Mouse (Mus musculus) lung, embryonic 15.5 days (tissue): Measurements from ENCODE around the gene Pgbd5. TPM values are rescaled to one million over a fixed set of nuclear protein-coding genes. Genes with fewer than 3 reads are reported as not detected.

Source experiments
- ATAC-seq: fragments of 200-750 bp; cut with Nextera tagmentation; 2 replicates; pipeline ENCODE4 v1.8.0; 2017; ENCODE audit warnings: moderate number of reproducible peaks, borderline replicate concordance; ENCODE audit not compliant: low FRiP score, low TSS enrichment; ENCODE audit errors: extremely low read depth
- H3K27ac ChIP-seq: fragments of 300-500 bp; sonication (generic); 2 replicates; pipeline ENCODE4 v1.5.1; 2015; ENCODE audit warnings: moderate library complexity, mild to moderate bottlenecking, inconsistent platforms
- H3K27me3 ChIP-seq: fragments of 300-500 bp; sonication (generic); 2 replicates; pipeline ENCODE4 v1.6.1; 2015; ENCODE audit warnings: inconsistent platforms
- H3K36me3 ChIP-seq: fragments of 300-500 bp; sonication (generic); 2 replicates; pipeline ENCODE4 v1.6.1; 2015; ENCODE audit warnings: inconsistent platforms
- H3K4me1 ChIP-seq: fragments of 300-500 bp; sonication (generic); 2 replicates; pipeline ENCODE4 v1.6.1; 2015; ENCODE audit warnings: inconsistent platforms
- H3K4me2 ChIP-seq: fragments of 300-500 bp; sonication (generic); 2 replicates; pipeline ENCODE4 v1.6.1; 2015; ENCODE audit warnings: inconsistent platforms, mild to moderate bottlenecking, moderate library complexity
- H3K4me3 ChIP-seq: fragments of 300-500 bp; sonication (generic); 2 replicates; pipeline ENCODE4 v1.5.1; 2015; ENCODE audit warnings: mild to moderate bottlenecking, inconsistent platforms
- H3K9ac ChIP-seq: fragments of 300-500 bp; sonication (generic); 2 replicates; pipeline ENCODE4 v1.6.1; 2015; ENCODE audit warnings: inconsistent platforms
- H3K9me3 ChIP-seq: fragments of 300-500 bp; sonication (generic); 2 replicates; pipeline ENCODE4 v1.6.1; 2016; ENCODE audit warnings: inconsistent platforms
- WGBS: fragments of 180-500 bp; shearing (Covaris S2); methylation state at CpG from one replicate; pipeline ENCODE4 v1.1.7; 2015; 5-methylcytosine and 5-hydroxymethylcytosine counted together
- polyA plus RNA-seq: library from polyadenylated mRNA; unstranded; fragments of >200 nt; fragmentation: Nextera tagmentation; extraction: Ambion mirVana; gene quantifications from 2 replicates; pipeline ENCODE4 v1.2.1, GENCODE M21; 2015

The Pgbd5 gene
- polyA plus RNA-seq, 1 experiment from 2014 or later = 2.4 TPM

GRCm38 (mm10) chr8:124459627-124460026 lies 20.2 kb upstream of the Pgbd5 start:
- 0 out of 2 replicates have a peak, but pooled peaks cover 5% of the 10 kb centered on the region for H3K27me3 ChIP-seq
- H3K4me2 ChIP-seq = no peak overlapping the region
- no peak overlapping the region for H3K9ac ChIP-seq
- no peaks in the 10 kb centered on the region for H3K36me3 ChIP-seq
- H3K9me3 ChIP-seq = no peaks in the 10 kb centered on the region
- no peak overlapping the region for H3K27ac ChIP-seq
- no peak for ATAC-seq
- no peak overlapping the region for H3K4me3 ChIP-seq
- 26% methylated on average over 12 of the region's 12 CpGs for WGBS
- no peaks in the 10 kb centered on the region for H3K4me1 ChIP-seq

GRCm38 (mm10) chr8:124455359-124455758 lies 15.9 kb upstream of the Pgbd5 start:
- H3K9me3 ChIP-seq = no peaks in the 10 kb centered on the region
- no peak overlapping the region for H3K9ac ChIP-seq
- 38% methylated on average over 3 of the region's 3 CpGs for WGBS
- no peak overlapping the region for H3K27ac ChIP-seq
- ATAC-seq = no peak
- no peak overlapping the region for H3K4me2 ChIP-seq
- H3K4me1 ChIP-seq = no peaks in the 10 kb centered on the region
- H3K27me3 ChIP-seq = 0 out of 2 replicates have a peak, but pooled peaks cover 5% of the 10 kb centered on the region
- no peak overlapping the region for H3K4me3 ChIP-seq
- no peaks in the 10 kb centered on the region for H3K36me3 ChIP-seq

GRCm38 (mm10) chr8:124450192-124450895 lies 10.9 kb upstream of the Pgbd5 start:
- no peaks in the 10 kb centered on the region for H3K4me1 ChIP-seq
- H3K27me3 ChIP-seq = no peaks in the 10 kb centered on the region
- WGBS = 65% methylated on average over 8 of the region's 8 CpGs
- H3K4me2 ChIP-seq = no peak overlapping the region
- H3K27ac ChIP-seq = no peak overlapping the region
- no peak for ATAC-seq
- H3K9me3 ChIP-seq = no peaks in the 10 kb centered on the region
- H3K4me3 ChIP-seq = no peak overlapping the region
- no peaks in the 10 kb centered on the region for H3K36me3 ChIP-seq
- no peak overlapping the region for H3K9ac ChIP-seq

- H3K27ac ChIP-seq = 0 out of 2 replicates have a peak overlapping the region, but pooled peaks have one; percentile 51
- ATAC-seq = peak; percentile 92
- no peak overlapping the region; the same call in 1 of the 2 replicates for H3K4me2 ChIP-seq
- 35% methylated on average over 10 of the region's 10 CpGs for WGBS
- H3K4me1 ChIP-seq = no peaks in the 10 kb centered on the region
- H3K27me3 ChIP-seq = no peaks in the 10 kb centered on the region
- no peak overlapping the region for H3K9ac ChIP-seq
- H3K36me3 ChIP-seq = no peaks in the 10 kb centered on the region
- H3K4me3 ChIP-seq = no peak overlapping the region
- H3K9me3 ChIP-seq = no peaks in the 10 kb centered on the region
Measured at GRCm38 (mm10) chr8:124448962-124449670, 9.7 kb upstream of the Pgbd5 start.

GRCm38 (mm10) chr8:124436741-124437140 lies 2.7 kb downstream of the Pgbd5 start:
- Histone ChIP-seq H3K27me3 (peaks cover 28% of the 10 kb centered on the region), H3K4me2 (no peak overlapping the region), H3K27ac (no peak overlapping the region), H3K9ac (no peak overlapping the region), H3K9me3 (no peaks in the 10 kb centered on the region), H3K4me1 (peaks cover 10% of the 10 kb centered on the region), H3K4me3 (no peak overlapping the region), H3K36me3 (no peaks in the 10 kb centered on the region)
- no peak for ATAC-seq
- 8% methylated on average over 4 of the region's 4 CpGs for WGBS

GRCm38 (mm10) chr8:124435707-124436243 lies 3.7 kb downstream of the Pgbd5 start:
- H3K27me3 ChIP-seq = peaks cover 36% of the 10 kb centered on the region
- H3K4me2 ChIP-seq = no peak overlapping the region
- no peak overlapping the region for H3K4me3 ChIP-seq
- no peak overlapping the region for H3K27ac ChIP-seq
- H3K9ac ChIP-seq = no peak overlapping the region
- no peaks in the 10 kb centered on the region for H3K9me3 ChIP-seq
- no peaks in the 10 kb centered on the region for H3K36me3 ChIP-seq
- WGBS = 44% methylated on average over 10 of the region's 10 CpGs
- no peak for ATAC-seq
- peaks cover 10% of the 10 kb centered on the region for H3K4me1 ChIP-seq

GRCm38 (mm10) chr8:124435170-124435569 lies 4.3 kb downstream of the Pgbd5 start:
- H3K4me3 ChIP-seq = no peak overlapping the region
- no peaks in the 10 kb centered on the region for H3K9me3 ChIP-seq
- peaks cover 10% of the 10 kb centered on the region for H3K4me1 ChIP-seq
- H3K27ac ChIP-seq = no peak overlapping the region
- ATAC-seq = no peak
- H3K36me3 ChIP-seq = no peaks in the 10 kb centered on the region
- 51% methylated on average over 4 of the region's 4 CpGs for WGBS
- peaks cover 38% of the 10 kb centered on the region for H3K27me3 ChIP-seq
- H3K4me2 ChIP-seq = no peak overlapping the region
- H3K9ac ChIP-seq = no peak overlapping the region

GRCm38 (mm10) chr8:124434126-124434790 lies 5.2 kb downstream of the Pgbd5 start:
- no peak overlapping the region for H3K27ac ChIP-seq
- WGBS = under 1% methylated on average over 69 of the region's 101 CpGs
- peak overlapping the region; percentile 69 for H3K4me3 ChIP-seq
- H3K36me3 ChIP-seq = no peaks in the 10 kb centered on the region
- H3K9me3 ChIP-seq = no peaks in the 10 kb centered on the region
- peak overlapping the region; percentile 53 for H3K9ac ChIP-seq
- peak overlapping the region; percentile 100 for H3K4me2 ChIP-seq
- peak; percentile 98 for ATAC-seq
- H3K4me1 ChIP-seq = peaks cover 15% of the 10 kb centered on the region
- H3K27me3 ChIP-seq = peaks cover 38% of the 10 kb centered on the region

GRCm38 (mm10) chr8:124433451-124434125 lies 5.9 kb downstream of the Pgbd5 start:
- Histone ChIP-seq H3K27me3 (peaks cover 38% of the 10 kb centered on the region), H3K9me3 (no peaks in the 10 kb centered on the region), H3K9ac (peak overlapping the region; percentile 53), H3K4me2 (peak overlapping the region; percentile 100), H3K4me3 (peak overlapping the region; percentile 69), H3K36me3 (no peaks in the 10 kb centered on the region), H3K4me1 (peaks cover 15% of the 10 kb centered on the region), H3K27ac (no peak overlapping the region)
- peak; percentile 10; the same call in 1 of the 2 replicates for ATAC-seq
- WGBS = under 1% methylated on average over 55 of the region's 56 CpGs

- H3K4me3 ChIP-seq = no peak overlapping the region
- H3K9ac ChIP-seq = no peak overlapping the region
- H3K27ac ChIP-seq = no peak overlapping the region
Measured at GRCm38 (mm10) chr8:124430881-124431280, 8.6 kb downstream of the Pgbd5 start.

GRCm38 (mm10) chr8:124429417-124429816 lies 10.0 kb downstream of the Pgbd5 start:
- H3K4me1 ChIP-seq = peaks cover 15% of the 10 kb centered on the region
- no peak overlapping the region for H3K27ac ChIP-seq
- WGBS = 34% methylated on average over 6 of the region's 6 CpGs
- no peak for ATAC-seq
- H3K9me3 ChIP-seq = no peaks in the 10 kb centered on the region
- peaks cover 34% of the 10 kb centered on the region for H3K27me3 ChIP-seq
- H3K4me3 ChIP-seq = no peak overlapping the region
- no peaks in the 10 kb centered on the region for H3K36me3 ChIP-seq
- H3K4me2 ChIP-seq = no peak overlapping the region
- no peak overlapping the region for H3K9ac ChIP-seq

More at GRCm38 (mm10) chr8:124430881-124431280, 8.6 kb downstream of the Pgbd5 start:
- Histone ChIP-seq H3K9me3 (no peaks in the 10 kb centered on the region), H3K27me3 (peaks cover 38% of the 10 kb centered on the region), H3K4me2 (no peak overlapping the region), H3K36me3 (no peaks in the 10 kb centered on the region), H3K4me1 (peaks cover 15% of the 10 kb centered on the region)
- WGBS = 40% methylated on average over 6 of the region's 6 CpGs
- no peak for ATAC-seq
